Mouse (Mus musculus): ENCODE data around the gene Ranbp2. TPM values are rescaled to one million over a fixed set of nuclear protein-coding genes. Genes with fewer than 3 reads are reported as not detected.
A peak's percentile ranks its signal among the peaks of the same experiment; 100 is the strongest.

Gene Ranbp2
- polyA plus RNA-seq, 1 experiment from 2014 or later, result 27.0 TPM

DNA sequence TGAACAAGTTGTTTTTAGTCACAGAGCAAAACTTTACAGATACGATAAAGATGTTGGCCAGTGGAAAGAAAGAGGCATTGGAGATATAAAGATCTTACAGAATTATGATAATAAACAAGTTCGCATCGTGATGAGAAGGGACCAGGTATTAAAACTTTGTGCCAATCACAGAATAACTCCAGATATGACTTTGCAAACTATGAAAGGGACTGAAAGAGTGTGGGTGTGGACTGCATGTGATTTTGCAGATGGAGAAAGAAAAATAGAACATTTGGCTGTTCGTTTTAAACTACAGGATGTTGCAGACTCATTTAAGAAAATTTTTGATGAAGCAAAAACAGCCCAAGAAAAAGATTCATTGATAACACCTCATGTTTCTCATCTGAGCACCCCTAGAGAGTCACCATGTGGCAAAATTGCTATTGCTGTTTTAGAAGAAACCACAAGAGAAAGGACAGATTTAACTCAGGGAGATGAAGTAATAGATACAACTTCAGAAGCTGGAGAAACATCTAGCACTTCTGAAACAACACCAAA, 33.3 kb downstream of the Ranbp2 start:
- Histone ChIP-seq H3K4me1 (replicated peaks; ENCODE audit: control insufficient read depth, insufficient read depth, low read length) (no peaks in the 10 kb centered on the region), H3K4me3 (replicated peaks; ENCODE audit: low read length) (no peak overlapping the region), H3K9me3 (ENCODE audit: control insufficient read depth, low read length) (no peaks in the 10 kb centered on the region), H3K27me3 (ENCODE audit: control insufficient read depth, insufficient read depth, low read length) (no peaks in the 10 kb centered on the region), H3K9ac (no peak overlapping the region), H3K4me2 (replicated peaks) (no peak overlapping the region), H3K36me3 (replicated peaks; ENCODE audit: control insufficient read depth, insufficient read depth) (peaks cover 89% of the 10 kb centered on the region), H3K27ac (no peak overlapping the region)
- DNase-seq (ENCODE audit: low spot score) (no peak), ATAC-seq (ENCODE audit: low FRiP score) (no peak)
- 97% methylated on average over 4 of the region's 4 CpGs for WGBS

DNA sequence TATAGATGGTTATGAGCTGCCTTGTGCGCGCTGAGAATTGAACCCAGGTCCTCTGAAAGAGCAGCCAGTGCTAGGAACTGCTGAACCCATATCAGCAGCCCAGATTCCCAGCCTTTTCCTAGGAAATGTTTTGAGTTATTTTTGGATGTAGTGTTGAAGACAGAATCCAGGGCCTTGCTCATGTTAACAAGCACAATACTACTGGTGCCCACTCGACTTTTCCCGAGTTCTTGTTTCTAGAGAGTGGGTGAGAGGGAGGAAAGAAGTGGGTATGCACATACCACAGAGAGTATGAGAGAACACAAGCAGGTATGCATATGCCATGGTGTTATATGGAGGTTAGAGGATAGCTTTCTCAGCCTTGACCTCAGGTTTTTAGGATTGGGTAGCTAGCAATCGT, 44.3 kb downstream of the Ranbp2 start:
- Histone ChIP-seq H3K4me1 (replicated peaks; ENCODE audit: control insufficient read depth, insufficient read depth, low read length) (no peaks in the 10 kb centered on the region), H3K4me2 (replicated peaks) (no peak overlapping the region), H3K36me3 (replicated peaks; ENCODE audit: control insufficient read depth, insufficient read depth) (peaks cover 82% of the 10 kb centered on the region), H3K4me3 (replicated peaks; ENCODE audit: low read length) (no peak overlapping the region), H3K9ac (no peak overlapping the region), H3K27me3 (ENCODE audit: control insufficient read depth, insufficient read depth, low read length) (no peaks in the 10 kb centered on the region), H3K9me3 (ENCODE audit: control insufficient read depth, low read length) (no peaks in the 10 kb centered on the region), H3K27ac (no peak overlapping the region)
- 91% methylated on average over 5 of the region's 5 CpGs for WGBS
- ATAC-seq (ENCODE audit: low FRiP score), result no peak
- DNase-seq (ENCODE audit: low spot score), result no peak

GRCm38 (mm10) chr10:58495637-58496036, 48.9 kb downstream of the Ranbp2 start:
- no peak overlapping the region for H3K9ac ChIP-seq
- DNase-seq (ENCODE audit: low spot score) (no peak), ATAC-seq (ENCODE audit: low FRiP score) (no peak)
- WGBS, result 90% methylated on average over 2 of the region's 2 CpGs
- H3K4me3 ChIP-seq (replicated peaks; ENCODE audit: low read length), result no peak overlapping the region
- no peaks in the 10 kb centered on the region for H3K27me3 ChIP-seq (ENCODE audit: control insufficient read depth, insufficient read depth, low read length)
- H3K36me3 ChIP-seq (replicated peaks; ENCODE audit: control insufficient read depth, insufficient read depth), result peaks cover 45% of the 10 kb centered on the region
- no peak overlapping the region for H3K4me2 ChIP-seq (replicated peaks)
- no peak overlapping the region for H3K27ac ChIP-seq
- H3K4me1 ChIP-seq (replicated peaks; ENCODE audit: control insufficient read depth, insufficient read depth, low read length), result 0 out of 2 replicates have a peak, but pooled peaks cover 14% of the 10 kb centered on the region
- H3K9me3 ChIP-seq (ENCODE audit: control insufficient read depth, low read length), result no peaks in the 10 kb centered on the region

DNA sequence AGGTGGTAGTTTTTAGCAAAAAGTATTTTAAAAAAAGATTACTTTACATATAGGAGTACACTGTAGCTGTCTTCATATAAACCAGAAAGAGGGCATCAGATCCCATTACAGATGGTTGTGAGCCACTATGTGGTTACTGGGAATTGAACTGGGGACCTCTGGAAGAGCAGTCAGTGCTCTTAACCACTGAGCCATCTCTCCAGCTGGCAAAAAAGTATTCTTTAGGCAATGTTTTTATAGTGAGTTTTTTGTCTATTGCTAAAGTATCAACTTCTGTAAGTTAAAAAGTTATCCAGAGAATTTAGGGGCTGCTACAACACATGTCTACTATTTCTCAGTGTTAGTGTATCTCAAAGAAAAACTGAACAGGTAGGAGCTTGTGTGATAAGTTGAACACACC, 50.0 kb downstream of the Ranbp2 start:
- peak overlapping the region; percentile 67 for H3K4me2 ChIP-seq (replicated peaks)

DNA sequence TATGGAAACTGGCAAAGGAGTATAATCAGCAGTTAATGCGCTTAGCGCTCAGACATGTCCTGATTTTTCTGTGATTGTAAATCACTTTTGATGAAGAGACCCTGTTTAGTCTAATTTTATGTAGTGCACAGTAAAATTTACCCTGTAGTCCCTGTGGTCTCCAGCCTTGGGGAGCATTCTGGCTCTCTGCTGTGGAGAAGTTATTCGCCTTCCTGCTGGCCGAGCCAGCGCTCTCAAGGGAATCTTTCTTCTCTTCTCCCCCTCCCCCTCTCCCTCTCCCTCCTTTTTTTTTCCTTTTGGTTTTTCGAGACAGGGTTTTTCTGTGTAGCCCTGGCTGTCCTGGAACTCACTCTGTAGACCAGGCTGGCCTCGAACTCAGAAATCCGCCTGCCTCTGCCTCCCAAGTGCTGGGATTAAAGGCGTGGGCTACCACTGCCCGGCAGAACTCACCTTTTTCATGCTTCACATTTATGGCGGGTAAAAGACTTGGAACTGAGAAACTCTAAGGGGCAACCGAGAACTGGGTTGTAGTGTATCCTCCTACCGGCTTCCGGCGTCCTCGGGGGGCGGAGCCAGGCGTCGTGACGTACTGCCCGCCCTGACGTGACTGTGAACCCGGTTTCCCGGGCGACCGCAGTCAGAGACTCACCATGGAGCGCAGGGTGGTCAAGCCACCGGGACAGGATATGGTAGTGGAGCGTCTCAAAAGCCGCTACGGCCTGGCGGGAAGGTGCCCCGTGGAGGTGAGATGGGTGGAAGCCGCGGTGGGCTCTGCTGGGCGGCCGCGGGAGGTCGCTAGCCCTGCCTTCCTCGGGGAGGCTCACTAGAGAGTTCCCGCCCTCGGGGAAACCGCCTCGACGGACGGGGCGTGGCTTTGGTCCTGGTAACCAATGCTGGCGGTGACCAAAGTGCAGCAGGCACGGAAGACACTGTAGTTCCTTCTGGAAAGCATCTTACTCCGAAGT, 50.9 kb downstream of the Ranbp2 start, which contains the start of gene Ccdc138:
Gene Ccdc138, plus strand, starts transcription at position 629 of the 965 bp plus-strand sequence.
- 1% methylated on average over 50 of the region's 50 CpGs for WGBS

More for the DNA sequence above, 50.0 kb downstream of the Ranbp2 start:
- Histone ChIP-seq H3K36me3 (replicated peaks; ENCODE audit: control insufficient read depth, insufficient read depth) (peaks cover 34% of the 10 kb centered on the region), H3K27me3 (ENCODE audit: control insufficient read depth, insufficient read depth, low read length) (no peaks in the 10 kb centered on the region), H3K4me3 (replicated peaks; ENCODE audit: low read length) (no peak overlapping the region; the same call in 1 of the 2 replicates), H3K9me3 (ENCODE audit: control insufficient read depth, low read length) (no peaks in the 10 kb centered on the region), H3K9ac (peak overlapping the region; percentile 71; the same call in 1 of the 2 replicates), H3K27ac (peak overlapping the region; percentile 86; the same call in 1 of the 2 replicates), H3K4me1 (replicated peaks; ENCODE audit: control insufficient read depth, insufficient read depth, low read length) (0 out of 2 replicates have a peak, but pooled peaks cover 14% of the 10 kb centered on the region)
- ATAC-seq (ENCODE audit: low FRiP score) (no peak), DNase-seq (ENCODE audit: low spot score) (no peak)

GRCm38 (mm10) chr10:58498516-58498915, 51.8 kb downstream of the Ranbp2 start:
- WGBS, result 64% methylated on average over 2 of the region's 2 CpGs
- peak overlapping the region; percentile 71 for H3K9ac ChIP-seq
- no peak for ATAC-seq (ENCODE audit: low FRiP score)
- no peak for DNase-seq (ENCODE audit: low spot score)
- peaks cover 16% of the 10 kb centered on the region for H3K36me3 ChIP-seq (replicated peaks; ENCODE audit: control insufficient read depth, insufficient read depth)
- peak overlapping the region; percentile 67 for H3K4me2 ChIP-seq (replicated peaks)
- H3K4me1 ChIP-seq (replicated peaks; ENCODE audit: control insufficient read depth, insufficient read depth, low read length), result 0 out of 2 replicates have a peak, but pooled peaks cover 14% of the 10 kb centered on the region
- no peak overlapping the region for H3K27ac ChIP-seq
- no peaks in the 10 kb centered on the region for H3K9me3 ChIP-seq (ENCODE audit: control insufficient read depth, low read length)
- no peaks in the 10 kb centered on the region for H3K27me3 ChIP-seq (ENCODE audit: control insufficient read depth, insufficient read depth, low read length)
- H3K4me3 ChIP-seq (replicated peaks; ENCODE audit: low read length), result peak overlapping the region; percentile 69

More for the DNA sequence above, 50.9 kb downstream of the Ranbp2 start, which contains the start of gene Ccdc138:
- H3K9ac ChIP-seq, result peak within 1 kb of the TSS; percentile 71
- H3K4me3 ChIP-seq (replicated peaks; ENCODE audit: low read length), result peak within 1 kb of the TSS; percentile 69
- ATAC-seq (ENCODE audit: low FRiP score) (peak; percentile 100), DNase-seq (ENCODE audit: low spot score) (peak; percentile 89)
- H3K36me3 ChIP-seq (replicated peaks; ENCODE audit: control insufficient read depth, insufficient read depth), result peaks cover 25% of the 10 kb centered on the region
- no peaks in the 10 kb centered on the region for H3K27me3 ChIP-seq (ENCODE audit: control insufficient read depth, insufficient read depth, low read length)
- H3K9me3 ChIP-seq (ENCODE audit: control insufficient read depth, low read length), result no peaks in the 10 kb centered on the region
- H3K4me1 ChIP-seq (replicated peaks; ENCODE audit: control insufficient read depth, insufficient read depth, low read length), result 0 out of 2 replicates have a peak, but pooled peaks cover 14% of the 10 kb centered on the region
- peak within 1 kb of the TSS; percentile 86 for H3K27ac ChIP-seq
- peak within 1 kb of the TSS; percentile 67 for H3K4me2 ChIP-seq (replicated peaks)

GRCm38 (mm10) chr10:58529358-58529757, 82.6 kb downstream of the Ranbp2 start:
- H3K4me3 ChIP-seq (replicated peaks; ENCODE audit: low read length), result no peak overlapping the region
- H3K9ac ChIP-seq, result no peak overlapping the region
- H3K4me1 ChIP-seq (replicated peaks; ENCODE audit: control insufficient read depth, insufficient read depth, low read length), result no peaks in the 10 kb centered on the region
- no peak overlapping the region for H3K4me2 ChIP-seq (replicated peaks)
- 84% methylated on average over 1 of the region's 1 CpGs for WGBS
- no peaks in the 10 kb centered on the region for H3K9me3 ChIP-seq (ENCODE audit: control insufficient read depth, low read length)
- ATAC-seq (ENCODE audit: low FRiP score), result no peak
- no peaks in the 10 kb centered on the region for H3K27me3 ChIP-seq (ENCODE audit: control insufficient read depth, insufficient read depth, low read length)
- no peak for DNase-seq (ENCODE audit: low spot score)
- no peak overlapping the region for H3K27ac ChIP-seq
- 0 out of 2 replicates have a peak, but pooled peaks cover 19% of the 10 kb centered on the region for H3K36me3 ChIP-seq (replicated peaks; ENCODE audit: control insufficient read depth, insufficient read depth)

DNA sequence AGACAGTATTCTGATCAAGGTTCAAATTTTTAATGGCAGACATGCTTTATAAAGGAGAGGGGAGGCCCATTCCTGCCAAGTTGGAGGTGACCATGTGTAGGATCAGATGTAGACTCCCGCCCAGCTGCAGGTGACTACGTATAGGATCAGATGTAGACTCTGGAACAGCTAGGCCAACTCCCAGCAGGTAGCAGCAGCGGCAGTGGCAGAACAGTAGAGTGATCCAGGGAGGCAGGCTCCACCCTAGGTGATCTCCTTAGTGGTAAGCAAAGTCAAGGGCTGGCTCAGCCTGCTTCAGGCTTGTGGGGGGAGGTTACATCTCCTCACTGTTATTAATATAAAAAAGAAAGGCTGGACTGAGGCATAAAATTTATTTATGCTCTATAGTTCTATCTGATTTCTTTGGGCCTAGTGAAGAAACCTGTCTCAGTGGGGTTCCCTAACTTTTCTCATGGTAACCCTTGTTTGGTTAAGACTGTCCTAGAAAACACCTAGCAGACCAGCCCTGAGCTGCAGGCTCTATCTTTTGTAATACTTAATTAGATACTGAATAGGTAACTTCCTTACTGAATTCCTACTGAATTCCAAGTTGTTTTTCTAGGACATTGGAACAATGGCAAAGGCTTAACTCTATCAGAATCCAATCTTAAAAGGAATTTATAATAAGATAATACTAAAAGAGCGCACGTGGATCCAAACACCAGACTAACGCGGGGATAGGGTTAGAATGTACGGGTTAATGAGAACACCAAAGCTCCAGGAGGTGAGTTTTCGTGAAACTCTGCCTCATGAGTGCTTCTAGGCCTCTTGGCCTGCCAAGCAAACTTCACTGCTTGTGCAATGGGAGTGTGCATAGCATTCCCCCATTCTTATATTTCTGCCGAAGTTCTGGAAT, 84.4 kb downstream of the Ranbp2 start:
- 0 out of 2 replicates have a peak, but pooled peaks cover 3% of the 10 kb centered on the region for H3K9me3 ChIP-seq (ENCODE audit: control insufficient read depth, low read length)
- 88% methylated on average over 10 of the region's 10 CpGs for WGBS
- no peaks in the 10 kb centered on the region for H3K27me3 ChIP-seq (ENCODE audit: control insufficient read depth, insufficient read depth, low read length)
- no peak overlapping the region for H3K4me2 ChIP-seq (replicated peaks)
- no peaks in the 10 kb centered on the region for H3K4me1 ChIP-seq (replicated peaks; ENCODE audit: control insufficient read depth, insufficient read depth, low read length)
- no peak overlapping the region for H3K4me3 ChIP-seq (replicated peaks; ENCODE audit: low read length)
- H3K36me3 ChIP-seq (replicated peaks; ENCODE audit: control insufficient read depth, insufficient read depth), result 0 out of 2 replicates have a peak, but pooled peaks cover 19% of the 10 kb centered on the region
- H3K9ac ChIP-seq, result no peak overlapping the region
- DNase-seq (ENCODE audit: low spot score) (no peak), ATAC-seq (ENCODE audit: low FRiP score) (no peak)
- H3K27ac ChIP-seq, result no peak overlapping the region

Measured in hindbrain, embryonic 14.5 days (tissue).